Comparison of ENCODE assay signal across 16 mouse cellular contexts in genomic region chr13:24187026-24187425, GRCm38 (mm10).
"Had no signal": no experiment of that assay in that cellular context is flagged by ENCODE, and none has a peak within 500 bp of the region (broad histone marks: within the 10 kb centered on the region; RNA-seq: fewer than 3 reads in every experiment).

No protein-coding gene starts in this region.

- DNase-seq: kidney, postnatal 14 days; liver; liver, embryonic 13.5 days; liver, postnatal 0 days; lung, postnatal 14 days; thymus, postnatal 4 days had no signal

- ATAC-seq: liver, postnatal 0 days; midbrain, embryonic 15.5 days had no signal

- H3K27ac ChIP-seq: kidney, embryonic 15.5 days; limb, embryonic 12.5 days; liver, embryonic 13.5 days; lung, embryonic 15.5 days; macrophage; midbrain, embryonic 15.5 days; neural tube, embryonic 12.5 days; stomach, postnatal 0 days had no signal

- H3K4me2 ChIP-seq: kidney, embryonic 15.5 days; limb, embryonic 12.5 days; liver, embryonic 13.5 days; lung, embryonic 15.5 days; midbrain, embryonic 11.5 days; midbrain, embryonic 15.5 days; neural tube, embryonic 12.5 days had no signal

- H3K9ac ChIP-seq: kidney, embryonic 15.5 days; limb, embryonic 12.5 days; liver, embryonic 13.5 days; liver, postnatal 0 days; lung, embryonic 15.5 days; midbrain, embryonic 15.5 days; neural tube, embryonic 12.5 days had no signal

- H3K9me3 ChIP-seq: kidney, embryonic 15.5 days; limb, embryonic 12.5 days; liver, embryonic 13.5 days; lung, embryonic 15.5 days; megakaryocyte, embryonic 14.5 days; midbrain, embryonic 15.5 days; neural tube, embryonic 12.5 days had no signal

- H3K4me3 ChIP-seq: kidney, embryonic 15.5 days; layer of hippocampus, adult 2 months; limb, embryonic 12.5 days; liver, embryonic 13.5 days; lung, embryonic 15.5 days; megakaryocyte, embryonic 14.5 days; midbrain, embryonic 15.5 days; neural tube, embryonic 12.5 days had no signal

- H3K27me3 ChIP-seq: kidney, embryonic 15.5 days; limb, embryonic 12.5 days; liver, embryonic 13.5 days; lung, embryonic 15.5 days; midbrain, embryonic 15.5 days; neural tube, embryonic 12.5 days had no signal

- H3K36me3 ChIP-seq: kidney, embryonic 15.5 days; limb, embryonic 12.5 days; liver, embryonic 13.5 days; lung, embryonic 15.5 days; midbrain, embryonic 15.5 days; neural tube, embryonic 12.5 days had no signal

- H3K4me1 ChIP-seq: neural tube, embryonic 12.5 days had no signal
